Mouse (Mus musculus) left cerebral cortex, adult 2 months (tissue): ENCODE results near the gene Espn. TPM values are rescaled to one million over a fixed set of nuclear protein-coding genes. Genes with fewer than 3 reads are reported as not detected.

Source experiments
- DNase-seq, 2 experiments: peaks; one replicate each; pipeline ENCODE4 v3.0.0; 2021 to 2022; ENCODE audit warnings: low spot score in 2 of 2, mixed read lengths in 1 of 2; ENCODE audit errors: extremely low spot score in 1 of 2
- H3K27ac ChIP-seq: fragments of 200-600 bp; 2 replicates; pipeline ENCODE4 v1.8.1; 2022
- H3K4me3 ChIP-seq: fragments of 200-600 bp; 2 replicates; pipeline ENCODE4 v1.8.1; 2022
- CTCF ChIP-seq: fragments of 200-600 bp; IDR thresholded peaks from 2 replicates; pipeline ENCODE4 v1.8.1; 2022; ENCODE audit warnings: antibody characterized with exemption, mild to moderate bottlenecking, moderate library complexity
- intact Hi-C: fragments of 180-260 bp; cut with DNase I; formaldehyde crosslinking; loops from one replicate; pipeline ENCODE4 v1.15.1; 2025
- total RNA-seq, 2 experiments: library from RNA; stranded (reverse); gene quantifications; 2 replicates each; pipeline ENCODE4 v1.2.3; 2021

Gene Espn
- total RNA-seq, 2 experiments from 2014 or later, result 2.1 to 2.6 TPM

DNA sequence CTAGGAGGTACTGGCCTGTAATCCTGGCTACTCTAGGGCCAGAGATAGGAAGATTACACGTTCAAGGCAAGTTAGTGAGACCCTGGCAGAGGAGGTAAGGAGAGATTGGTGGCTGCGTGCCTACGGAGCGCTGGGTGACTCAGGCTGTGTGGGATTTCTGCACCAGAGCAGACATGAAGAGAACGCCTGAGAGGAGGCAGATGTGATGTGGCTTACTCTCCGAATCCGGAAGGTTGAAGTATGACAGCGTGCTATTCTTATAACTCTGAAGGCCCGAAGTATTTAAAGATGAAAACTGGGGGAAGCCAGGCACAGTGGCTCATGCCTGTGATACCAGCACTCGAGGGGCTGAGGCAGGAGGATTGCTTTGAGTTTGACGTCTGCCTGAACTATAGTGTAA, 51.6 kb downstream of the Espn start:
- intact Hi-C loops, result no loop called here
- H3K4me3 ChIP-seq, result no peak overlapping the region
- peak overlapping the region; percentile 85 for H3K27ac ChIP-seq
- no peak for TF ChIP-seq CTCF
- DNase-seq, result peak; percentile 67 to 71

DNA sequence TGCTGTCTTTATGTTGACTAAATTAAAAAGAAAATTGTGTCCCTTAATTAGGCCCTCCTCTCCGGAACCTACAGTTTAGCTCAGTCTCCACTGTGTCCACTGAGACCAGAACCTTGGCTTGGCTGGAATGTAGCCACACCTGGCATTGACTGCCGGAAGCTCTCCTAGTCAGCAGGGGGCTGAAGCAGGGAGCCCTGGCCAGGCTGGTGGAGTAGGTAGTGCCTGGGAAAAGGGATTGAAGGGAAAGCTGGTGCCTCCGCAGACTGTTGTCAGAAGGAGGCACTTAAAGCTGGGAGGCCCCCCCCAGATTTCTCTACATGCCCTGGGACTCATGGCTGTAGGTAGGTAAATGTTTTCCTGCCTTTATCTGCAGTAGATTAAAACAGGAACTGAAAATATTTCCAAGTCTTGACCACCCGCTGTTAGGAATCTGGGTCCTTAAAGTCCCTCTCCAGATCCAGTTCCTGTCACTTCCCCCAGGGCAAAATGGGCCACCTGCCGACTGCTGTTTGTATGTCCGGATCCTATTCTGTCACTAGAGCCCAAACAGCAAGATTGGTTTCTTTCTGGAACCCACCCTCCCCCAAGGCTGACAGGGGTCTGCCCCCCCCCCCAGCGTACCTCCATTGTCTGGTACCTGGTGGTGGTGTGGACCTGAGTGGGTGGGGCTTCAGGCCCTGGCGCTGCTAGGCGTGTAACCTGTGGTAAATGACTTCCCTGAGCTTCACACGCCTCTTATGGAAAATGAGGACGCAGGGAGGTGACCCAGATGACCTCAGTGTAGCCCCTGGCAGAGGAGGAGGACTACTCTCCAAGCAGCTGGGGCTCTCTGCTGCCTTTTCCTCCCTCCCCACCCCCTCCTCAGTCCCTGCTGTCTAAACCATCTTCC, 54.0 kb downstream of the Espn start:
- Histone ChIP-seq H3K4me3 (0 out of 2 replicates have a peak overlapping the region, but pooled peaks have one; percentile 11), H3K27ac (peak overlapping the region; percentile 58)
- intact Hi-C loops, result loop anchor here (2.0 kb wide), 1 partner anchor 117 kb away; no protein-coding TSS in a partner anchor
- DNase-seq, result no peak
- peak; percentile 11 for TF ChIP-seq CTCF

DNA sequence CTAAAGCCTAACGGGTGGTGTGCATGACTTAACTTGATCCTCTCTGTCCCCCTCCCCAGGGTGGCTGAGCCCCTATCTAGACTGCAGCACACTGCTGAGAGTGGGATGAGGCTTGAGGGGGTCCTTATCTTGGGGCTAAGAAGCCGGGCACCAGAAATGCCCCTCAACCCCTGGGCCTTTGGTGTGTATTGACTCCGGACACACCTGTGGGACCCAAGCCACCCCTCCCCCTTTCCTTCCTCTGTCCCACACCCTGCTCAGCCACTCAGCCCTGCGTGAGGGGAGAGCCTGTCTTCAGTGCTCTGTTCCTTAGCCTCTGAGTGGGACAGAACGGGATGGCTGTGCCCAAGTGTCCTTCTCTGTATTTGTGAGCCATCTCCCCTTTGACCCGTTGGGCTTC, 55.2 kb downstream of the Espn start:
- DNase-seq, result no peak
- TF ChIP-seq CTCF, result no peak
- peak overlapping the region; percentile 32 for H3K4me3 ChIP-seq
- intact Hi-C loops, result loop anchor here (2.0 kb wide), 1 partner anchor 116 kb away; no protein-coding TSS in a partner anchor
- H3K27ac ChIP-seq, result peak overlapping the region; percentile 82

DNA sequence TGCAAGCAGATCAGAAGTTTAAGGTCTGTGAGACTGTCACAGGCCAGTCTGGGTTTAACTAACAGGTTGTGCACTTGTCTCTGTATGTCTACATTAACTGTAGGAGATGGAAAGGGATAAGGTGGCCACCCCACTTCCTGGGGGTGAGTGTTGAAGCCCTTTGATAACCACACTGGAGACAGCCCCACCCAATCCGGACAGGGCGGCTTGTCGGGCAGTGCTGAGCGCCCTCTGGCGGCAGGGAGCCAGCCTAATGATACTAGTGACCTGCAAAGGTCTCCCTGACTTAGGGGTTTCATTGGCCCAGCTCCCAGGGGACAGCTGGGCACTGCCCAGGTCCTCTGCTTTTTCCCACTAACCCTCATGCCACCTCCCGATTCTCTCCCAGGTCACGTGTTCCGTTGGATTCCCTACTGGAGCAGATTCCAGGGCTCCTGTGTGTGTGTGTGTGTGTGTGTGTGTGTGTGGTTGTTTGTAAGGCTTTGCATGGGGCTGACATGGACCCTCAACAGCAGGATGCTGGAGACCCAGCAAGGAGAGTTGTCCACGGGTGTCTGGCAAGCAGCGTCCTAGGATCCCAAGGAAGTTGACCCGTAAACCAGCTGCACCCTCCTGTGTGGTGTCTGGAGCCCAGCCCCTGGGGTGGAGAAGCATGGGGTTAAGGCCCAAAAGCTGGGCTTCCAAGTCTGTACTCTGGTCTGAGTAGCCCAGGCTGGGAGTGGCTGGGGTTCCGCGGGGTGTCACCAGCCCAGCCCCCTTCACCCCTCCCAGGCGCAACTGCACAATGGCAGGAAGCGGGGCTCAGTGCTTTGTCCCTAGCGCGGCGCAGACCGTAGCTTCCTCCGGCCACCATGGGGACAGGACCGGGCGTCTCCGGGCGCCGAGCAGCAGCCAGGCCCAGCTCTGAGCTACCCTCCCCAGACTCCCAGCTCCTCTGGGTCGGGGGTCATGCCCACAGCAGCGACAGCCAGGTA, 55.9 kb downstream of the Espn start:
- TF ChIP-seq CTCF, result peak; percentile 89
- DNase-seq, result peak in 1 of 2 experiments; percentile 64
- Histone ChIP-seq H3K27ac (peak overlapping the region; percentile 82), H3K4me3 (peak overlapping the region; percentile 32)
- intact Hi-C loops, result loop anchor here (2.0 kb wide), 1 partner anchor 115 kb away; no protein-coding TSS in a partner anchor

DNA sequence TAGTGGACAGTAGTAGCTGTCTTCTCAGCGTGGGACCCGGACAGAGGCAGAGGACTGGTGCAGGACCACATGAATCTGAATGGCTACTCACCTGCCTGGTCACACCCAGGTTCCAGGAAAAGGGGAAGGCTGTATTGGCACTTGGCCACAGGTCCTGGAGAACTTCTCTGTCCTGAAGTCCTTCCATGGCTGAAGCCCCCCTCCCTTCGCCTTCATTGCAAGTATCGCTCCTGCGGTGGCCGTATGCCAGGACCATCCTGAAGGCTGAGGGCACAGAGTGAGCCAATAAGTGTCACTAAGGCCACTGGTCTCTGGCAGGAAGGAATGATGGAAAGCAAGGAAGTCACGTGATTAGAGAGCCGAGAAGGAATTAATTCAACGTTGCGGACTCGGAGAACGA, 57.9 kb downstream of the Espn start:
- no peak for TF ChIP-seq CTCF

DNA sequence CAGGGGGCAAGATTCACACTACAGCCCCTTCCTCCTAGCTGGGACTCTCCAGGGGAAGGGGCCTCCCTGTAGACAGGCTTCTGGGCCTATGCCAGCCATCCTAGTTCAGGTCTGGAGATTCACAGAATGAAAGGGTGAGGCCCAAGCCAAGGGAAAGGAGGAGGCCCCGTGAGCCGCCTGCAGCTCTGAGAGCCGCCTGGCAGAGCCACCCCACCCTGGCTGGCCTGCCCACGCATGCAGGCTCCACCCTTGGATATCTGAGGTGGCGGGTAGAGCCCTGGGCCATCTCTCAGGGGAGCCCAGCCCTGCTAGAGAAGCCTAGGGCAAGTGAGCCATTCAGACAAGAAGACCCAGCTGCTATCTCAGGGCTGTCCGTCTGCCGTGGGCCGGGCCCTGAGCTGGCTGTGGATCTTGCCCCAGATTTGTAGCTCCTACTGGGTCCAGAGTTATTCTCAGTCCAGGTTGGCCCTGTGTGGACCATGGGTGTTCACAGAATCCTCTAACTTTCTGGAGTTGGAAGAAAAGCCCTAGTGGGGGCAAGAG, 59.3 kb downstream of the Espn start:
- no peak for DNase-seq
- intact Hi-C loops, result no loop called here

More for the DNA sequence above, 57.9 kb downstream of the Espn start:
- DNase-seq, result no peak
- intact Hi-C loops, result no loop called here
- Histone ChIP-seq H3K4me3 (no peak overlapping the region), H3K27ac (no peak overlapping the region)

DNA sequence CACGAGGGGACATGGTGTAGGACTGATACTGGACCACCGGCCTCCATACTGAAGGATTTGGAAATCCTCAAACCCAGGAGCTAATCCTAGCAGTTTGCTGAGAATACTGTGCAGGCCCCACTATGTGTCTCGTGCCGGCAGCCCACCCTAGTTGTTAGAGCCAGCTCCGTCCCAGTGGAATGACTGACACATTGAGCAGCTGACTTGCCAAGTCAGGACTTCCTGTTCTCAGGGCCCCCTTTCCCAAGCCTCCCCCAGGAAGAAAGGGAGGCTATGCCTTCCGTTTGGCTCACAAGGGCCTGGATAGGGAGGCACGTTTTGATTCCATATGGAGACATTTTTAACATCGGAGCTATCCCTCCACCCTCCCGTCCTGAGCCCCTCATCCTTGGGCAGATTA, 62.0 kb downstream of the Espn start:
- Histone ChIP-seq H3K27ac (peak overlapping the region; percentile 45; the same call in 1 of the 2 replicates), H3K4me3 (0 out of 2 replicates have a peak overlapping the region, but pooled peaks have one; percentile 4)
- no peak for TF ChIP-seq CTCF

More for the DNA sequence above, 59.3 kb downstream of the Espn start:
- H3K27ac ChIP-seq, result peak overlapping the region; percentile 78
- no peak for TF ChIP-seq CTCF
- peak overlapping the region; percentile 13; the same call in 1 of the 2 replicates for H3K4me3 ChIP-seq

DNA sequence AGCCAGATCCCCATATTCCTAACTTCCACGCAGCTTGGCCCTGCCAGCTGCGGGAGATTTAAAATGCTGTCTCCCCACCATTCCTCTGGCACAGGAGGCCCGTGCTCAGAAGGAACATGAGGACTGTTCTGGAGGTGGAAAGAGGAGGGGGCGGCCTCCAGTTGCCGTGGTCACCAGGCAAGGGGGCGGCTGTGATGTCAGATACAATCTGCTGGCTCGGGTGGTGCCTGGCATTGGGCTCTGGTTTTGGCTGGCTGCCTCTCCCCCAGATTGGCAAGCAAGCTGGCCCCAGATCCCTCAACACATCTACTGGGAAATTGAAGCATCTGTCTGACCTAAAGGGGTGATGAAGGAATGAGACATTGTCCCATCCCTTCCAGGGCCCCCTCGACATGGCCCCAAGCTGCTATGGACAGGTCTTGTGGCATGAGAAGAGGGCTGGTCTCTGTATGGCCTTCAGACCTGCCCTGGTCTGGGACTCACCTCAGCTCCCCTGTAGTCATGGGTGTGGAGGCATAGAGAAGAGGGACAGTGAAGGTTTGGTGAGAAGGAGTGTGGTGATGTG, 63.5 kb downstream of the Espn start:
- DNase-seq, result peak; percentile 74 to 89
- peak overlapping the region; percentile 96 for H3K27ac ChIP-seq
- no peak for TF ChIP-seq CTCF
- intact Hi-C loops, result loop anchor here (1.0 kb wide), 2 partner anchors 13 to 79 kb away; no protein-coding TSS in a partner anchor
- H3K4me3 ChIP-seq, result peak overlapping the region; percentile 80

More for the DNA sequence above, 62.0 kb downstream of the Espn start:
- no peak for DNase-seq
- intact Hi-C loops, result no loop called here

DNA sequence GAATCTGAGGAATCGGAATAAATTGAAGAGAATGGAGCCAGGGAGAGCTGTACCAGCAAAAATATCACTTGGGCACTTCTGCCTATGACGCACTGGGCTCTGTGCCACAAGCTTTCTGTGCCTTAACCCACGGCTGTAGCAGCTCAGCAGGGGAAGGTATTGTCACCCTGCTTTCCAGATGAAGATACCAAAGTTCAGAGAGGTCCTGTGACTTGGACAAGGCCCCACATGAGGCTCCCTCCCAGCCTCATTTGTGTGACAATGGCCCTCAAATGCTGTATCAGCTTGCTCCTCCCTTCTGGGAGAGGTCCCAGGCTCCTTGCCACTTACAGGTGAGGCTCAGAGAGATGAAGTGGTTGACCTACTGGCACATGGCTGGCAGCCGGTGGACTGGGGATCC, 64.0 kb downstream of the Espn start:
- TF ChIP-seq CTCF, result no peak
- Histone ChIP-seq H3K27ac (peak overlapping the region; percentile 96), H3K4me3 (peak overlapping the region; percentile 80)
- intact Hi-C loops, result loop anchor here (1.0 kb wide), 2 partner anchors 13 to 79 kb away; no protein-coding TSS in a partner anchor
- peak in 1 of 2 experiments; percentile 73 for DNase-seq

DNA sequence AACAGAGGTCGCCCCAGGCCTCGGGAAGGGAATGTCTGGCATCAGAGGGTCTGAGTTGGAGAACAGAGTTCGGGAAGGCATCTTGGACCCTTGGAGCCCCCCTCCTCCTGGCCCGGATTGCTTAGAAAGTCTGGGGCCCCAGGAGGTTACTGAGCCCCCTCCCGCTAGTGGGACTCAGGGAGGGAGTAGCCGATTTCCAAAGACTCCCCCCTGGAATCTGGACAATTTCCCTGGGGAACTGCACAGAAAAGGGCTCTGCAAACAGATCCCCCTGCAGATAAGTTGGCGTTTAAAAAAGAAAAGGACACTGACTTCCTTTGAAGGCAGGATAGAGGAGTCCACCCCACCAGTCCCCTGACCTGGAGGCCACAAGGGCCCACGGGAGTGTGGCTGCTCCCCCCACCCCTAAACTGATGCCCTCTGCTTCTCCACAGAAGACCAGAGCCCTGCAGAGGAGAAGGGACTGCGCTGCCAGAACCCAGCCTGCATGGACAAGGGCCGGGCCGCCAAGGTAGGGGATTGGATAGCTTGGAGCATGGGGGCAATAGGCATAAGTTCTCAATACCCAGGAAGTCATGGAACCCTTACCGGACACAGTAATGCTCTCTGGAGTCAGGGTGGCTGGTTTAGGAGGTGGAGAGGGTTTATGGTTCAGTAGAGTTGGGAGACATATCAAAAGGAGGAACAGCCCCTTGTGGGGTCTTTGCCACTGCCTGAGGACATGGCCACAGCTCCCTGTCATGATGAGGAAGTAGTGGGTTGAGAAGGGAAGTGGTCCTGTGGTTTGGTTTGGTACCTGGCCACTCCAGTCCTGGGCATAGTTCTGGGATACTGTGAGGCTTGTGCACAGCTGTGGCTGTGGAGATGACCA, 64.7 kb downstream of the Espn start:
- no peak for DNase-seq
- no peak for TF ChIP-seq CTCF
- H3K27ac ChIP-seq, result peak overlapping the region; percentile 96
- H3K4me3 ChIP-seq, result peak overlapping the region; percentile 80
- intact Hi-C loops, result loop anchor here (1.0 kb wide), 3 partner anchors 9 to 78 kb away; no protein-coding TSS in a partner anchor
